Mouse (Mus musculus): ENCODE data around the gene Gpha2.

DNA sequence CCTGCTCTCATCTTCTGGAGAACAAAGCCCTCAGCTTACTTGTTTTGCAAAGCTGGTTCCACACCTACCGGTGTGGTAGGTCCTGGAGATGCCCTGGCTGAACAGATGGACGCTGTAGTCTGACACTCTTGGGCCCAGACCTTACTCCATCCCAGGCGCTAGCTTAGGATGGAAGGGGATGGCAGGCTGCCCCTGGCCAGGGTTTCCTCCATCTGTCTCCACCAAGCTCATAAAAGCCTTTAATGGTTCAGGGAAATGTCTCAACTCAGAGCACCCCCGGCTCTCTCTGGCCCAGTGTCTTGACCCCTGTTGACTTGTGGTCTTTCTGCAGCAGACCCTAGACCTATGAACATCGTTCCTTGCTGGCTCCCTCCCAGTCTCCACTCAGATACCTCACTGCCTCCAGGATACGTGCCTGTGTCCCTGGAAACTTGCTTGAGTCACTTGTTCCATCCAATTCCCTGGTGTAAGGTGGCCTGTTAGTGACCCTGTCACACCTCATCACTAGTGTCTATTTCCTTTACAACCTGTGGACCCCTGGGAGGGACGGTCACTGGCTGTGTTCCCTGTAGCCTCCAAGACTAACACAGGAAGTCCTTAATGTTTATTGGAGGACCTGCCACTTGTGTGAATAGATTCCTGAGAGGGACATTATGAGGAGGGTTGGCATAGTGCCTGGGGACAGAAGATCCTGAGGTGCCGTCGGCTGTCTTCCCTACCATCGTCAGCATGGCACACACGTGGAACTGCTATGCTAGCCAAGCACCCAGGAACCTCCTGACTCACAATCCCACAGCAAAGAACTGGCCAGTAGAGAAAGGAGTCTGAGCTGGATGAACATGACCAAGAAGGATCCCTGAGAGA, 41.4 kb downstream of the Gpha2 start:
- TF ChIP-seq POLR2A (IDR thresholded peaks at IDR 0.05; ENCODE audit: borderline replicate concordance, extremely low read depth, insufficient read depth, insufficient read length, poor library complexity, severe bottlenecking) = no peak
- no peak for TF ChIP-seq CTCF (IDR thresholded peaks at IDR 0.05; ENCODE audit: borderline replicate concordance, extremely low read depth, insufficient read depth, insufficient read length)

Measured in brain, embryonic 14.5 days (tissue).